Mouse (Mus musculus): ENCODE results near the gene Abat.

The Abat gene

DNA sequence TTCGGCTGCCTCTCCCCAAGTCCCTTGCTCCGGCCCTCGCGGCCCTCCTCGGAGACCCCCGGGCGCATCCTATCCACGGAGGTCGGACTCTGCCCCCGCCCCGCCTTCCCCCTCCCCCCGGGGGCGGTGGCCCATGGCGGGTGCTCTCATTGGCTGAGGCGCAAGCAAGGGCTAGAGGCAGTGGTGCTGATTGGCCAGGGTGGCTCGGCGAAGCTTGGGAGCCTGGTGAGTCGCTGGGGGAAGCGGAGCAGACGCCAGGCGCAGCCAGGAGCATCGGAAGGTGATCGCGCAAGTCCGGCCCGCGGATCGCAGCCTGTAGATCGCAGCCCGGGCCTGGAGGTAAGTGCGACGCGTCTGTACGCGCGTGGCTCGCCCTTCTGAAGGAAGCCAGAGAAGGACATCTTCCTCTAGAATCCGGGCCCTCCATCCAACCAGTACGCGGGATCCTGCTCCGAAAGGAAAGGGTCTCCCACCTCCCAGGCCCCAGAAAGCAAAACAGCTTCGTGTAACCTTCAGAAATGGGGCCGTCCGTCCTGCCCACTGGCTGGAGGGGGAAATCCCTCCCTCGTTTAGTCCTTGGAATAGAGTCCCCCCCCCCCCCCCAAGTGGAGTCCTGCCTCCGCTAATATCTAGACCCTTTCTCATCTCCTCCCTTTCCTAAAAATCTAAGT is at the start of gene Abat:
Abat (plus strand) TSS at position 194 of the 671 bp plus-strand sequence.
- in situ Hi-C loops (cut with MboI, MseI): no loop called here

GRCm38 (mm10) chr16:8470132-8470531 is 43.1 kb upstream of the Abat start:
- in situ Hi-C loops (cut with MboI, MseI): no loop called here

DNA sequence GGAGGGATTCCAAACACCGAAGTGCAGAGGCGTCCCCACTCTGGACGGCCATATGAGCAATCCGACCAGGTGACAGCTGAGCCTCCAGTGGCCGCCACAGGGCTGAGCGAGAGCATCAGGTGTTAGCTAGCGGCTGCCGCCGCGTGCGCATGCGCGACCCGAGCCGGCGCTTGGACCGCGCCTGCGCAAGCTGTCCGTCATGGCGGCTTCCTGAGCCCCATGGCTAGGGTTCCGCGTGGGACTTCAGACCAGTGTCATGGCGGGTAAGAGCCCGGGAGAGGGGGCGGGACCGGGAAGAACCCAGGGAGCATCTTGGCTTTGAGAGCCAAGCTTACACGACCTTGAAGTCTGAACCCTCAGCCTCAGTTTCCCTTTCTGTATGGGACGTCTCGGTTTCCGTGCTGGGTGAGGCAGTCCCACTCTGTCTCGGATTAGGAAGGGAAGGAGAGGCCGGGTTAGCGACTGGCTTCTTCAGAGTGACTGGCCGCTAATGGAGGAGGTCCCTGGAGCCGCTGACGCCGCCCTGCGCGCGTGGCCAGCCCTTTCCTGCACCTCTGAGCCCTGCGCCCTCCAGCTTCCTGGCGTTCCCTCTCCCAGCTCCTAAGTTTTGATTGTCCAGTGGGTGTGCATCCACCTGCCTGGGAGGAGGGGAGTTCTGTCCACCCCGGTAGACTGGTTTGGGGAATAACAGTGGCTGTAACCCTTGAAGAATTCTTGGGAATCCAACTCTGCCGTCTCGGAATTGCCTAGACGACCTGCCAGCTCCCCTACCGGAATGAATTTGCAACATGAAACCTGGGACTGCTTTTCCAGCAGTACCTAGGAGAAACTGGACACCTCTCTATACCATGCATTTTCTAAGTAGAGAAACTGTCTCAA is 42.4 kb upstream of the Abat start, which contains the start of gene Mettl22:
Mettl22 (plus strand) TSS at position 186 of the 879 bp plus-strand sequence.
- in situ Hi-C loops (cut with MboI, MseI): no loop called here

DNA sequence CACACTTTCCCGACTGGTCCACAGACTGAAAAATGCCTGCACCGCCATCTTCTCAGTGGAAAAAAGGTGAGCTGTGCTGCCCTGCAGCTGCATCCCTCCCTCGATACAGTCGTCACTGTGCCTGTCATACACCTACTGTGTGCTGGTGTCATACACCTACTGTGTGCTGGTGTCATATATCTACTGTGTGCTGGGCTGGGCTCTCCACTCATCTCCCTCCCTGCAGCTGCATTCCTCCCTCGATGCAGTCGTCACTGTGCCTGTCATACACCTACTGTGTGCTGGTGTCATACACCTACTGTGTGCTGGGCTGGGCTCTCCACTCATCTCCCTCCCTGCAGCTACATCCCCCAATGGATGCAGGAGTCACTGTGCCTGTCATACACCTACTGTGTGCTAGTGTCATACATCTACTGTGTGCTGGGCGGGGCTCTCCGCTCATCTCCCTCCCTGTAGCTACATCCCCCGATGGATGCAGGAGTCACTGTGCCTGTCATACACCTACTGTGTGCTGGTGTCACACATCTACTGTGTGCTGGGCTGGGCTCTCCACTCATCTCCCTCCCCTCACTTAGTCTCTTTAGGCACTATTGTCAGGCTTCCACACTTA is 25.7 kb upstream of the Abat start:
- in situ Hi-C loops (cut with MboI, MseI): no loop called here

DNA sequence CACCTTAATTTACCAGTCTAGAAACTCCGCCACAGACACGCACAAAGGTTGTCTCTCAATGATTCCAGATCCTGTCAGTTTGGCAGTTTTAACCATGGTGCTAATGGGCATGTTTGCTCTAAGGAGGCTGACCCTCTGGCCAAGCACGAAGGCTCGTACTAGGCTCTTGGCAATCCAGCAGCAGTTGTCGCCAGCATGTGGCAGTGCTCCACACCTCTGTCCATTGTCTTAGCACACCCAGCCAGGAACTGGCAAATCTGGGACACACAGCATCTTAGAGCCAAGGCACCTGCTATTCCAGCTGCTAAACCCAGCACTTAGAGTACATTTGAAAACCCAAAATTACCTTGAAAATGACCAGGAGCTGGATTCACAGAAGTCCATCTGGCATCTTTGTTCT is 23.9 kb upstream of the Abat start:
- in situ Hi-C loops (cut with MboI, MseI): no loop called here

- in situ Hi-C loops (cut with MboI, MseI): loop anchor here (5.0 kb wide), 2 partner anchors 75 to 185 kb away; no protein-coding TSS in a partner anchor
Observed at GRCm38 (mm10) chr16:8491743-8492490, 21.3 kb upstream of the Abat start.

GRCm38 (mm10) chr16:8494268-8494667 is 19.0 kb upstream of the Abat start:
- in situ Hi-C loops (cut with MboI, MseI): loop anchor here (5.0 kb wide), 2 partner anchors 77 to 183 kb away; no protein-coding TSS in a partner anchor

- in situ Hi-C loops (cut with MboI, MseI): no loop called here
Observed at GRCm38 (mm10) chr16:8496967-8497366, 16.3 kb upstream of the Abat start.

- in situ Hi-C loops (cut with MboI, MseI): no loop called here
Observed at GRCm38 (mm10) chr16:8504271-8504670, 9.0 kb upstream of the Abat start.

- in situ Hi-C loops (cut with MboI, MseI): no loop called here
Observed at GRCm38 (mm10) chr16:8509894-8510293, 3.3 kb upstream of the Abat start.

GRCm38 (mm10) chr16:8512830-8513229 is 399 bp upstream of the Abat start:
- in situ Hi-C loops (cut with MboI, MseI): no loop called here

GRCm38 (mm10) chr16:8514180-8514579 is 951 bp downstream of the Abat start:
- in situ Hi-C loops (cut with MboI, MseI): no loop called here

- in situ Hi-C loops (cut with MboI, MseI): no loop called here
Observed at GRCm38 (mm10) chr16:8520525-8520924, 7.3 kb downstream of the Abat start.

GRCm38 (mm10) chr16:8521322-8521721 is 8.1 kb downstream of the Abat start:
- in situ Hi-C loops (cut with MboI, MseI): no loop called here

- in situ Hi-C loops (cut with MboI, MseI): no loop called here
Observed at GRCm38 (mm10) chr16:8523480-8524144, 10.4 kb downstream of the Abat start.

DNA sequence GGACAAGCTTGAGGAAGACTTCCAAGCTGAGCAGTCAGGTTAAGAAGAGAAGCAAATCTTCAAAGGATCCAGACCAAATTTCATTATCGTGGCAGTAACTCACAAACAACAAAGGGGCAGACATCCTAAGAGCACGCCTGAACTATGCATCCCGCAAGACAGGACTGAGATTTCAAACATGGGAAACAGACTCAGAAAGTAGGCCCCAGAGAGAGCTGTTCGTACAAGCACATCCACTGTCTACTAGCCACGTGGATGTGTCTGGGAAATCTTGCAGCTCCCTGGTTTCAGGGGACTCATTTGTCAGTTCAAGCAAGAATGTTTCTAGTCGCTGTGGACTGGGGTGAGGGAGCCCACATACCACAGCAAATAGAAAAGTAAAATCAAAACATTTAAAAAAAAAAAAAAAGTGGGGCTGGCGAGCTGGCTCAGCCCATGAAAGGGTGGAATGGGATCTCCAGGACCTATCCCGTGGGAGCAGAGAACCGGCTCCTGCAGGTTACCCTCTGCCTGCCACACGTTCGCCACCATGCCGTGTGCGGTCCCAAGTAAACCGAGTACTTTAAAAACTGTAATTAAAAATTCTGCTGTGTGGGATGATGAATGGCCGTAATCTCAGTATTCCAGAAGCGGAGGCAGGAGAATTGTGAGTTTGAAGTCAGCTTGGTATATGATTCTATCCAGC is 11.1 kb downstream of the Abat start:
- in situ Hi-C loops (cut with MboI, MseI): no loop called here

GRCm38 (mm10) chr16:8525293-8525692 is 12.1 kb downstream of the Abat start:
- in situ Hi-C loops (cut with MboI, MseI): no loop called here

GRCm38 (mm10) chr16:8525877-8526276 is 12.6 kb downstream of the Abat start:
- in situ Hi-C loops (cut with MboI, MseI): no loop called here

- in situ Hi-C loops (cut with MboI, MseI): no loop called here
Observed at GRCm38 (mm10) chr16:8529389-8529788, 16.2 kb downstream of the Abat start.

DNA sequence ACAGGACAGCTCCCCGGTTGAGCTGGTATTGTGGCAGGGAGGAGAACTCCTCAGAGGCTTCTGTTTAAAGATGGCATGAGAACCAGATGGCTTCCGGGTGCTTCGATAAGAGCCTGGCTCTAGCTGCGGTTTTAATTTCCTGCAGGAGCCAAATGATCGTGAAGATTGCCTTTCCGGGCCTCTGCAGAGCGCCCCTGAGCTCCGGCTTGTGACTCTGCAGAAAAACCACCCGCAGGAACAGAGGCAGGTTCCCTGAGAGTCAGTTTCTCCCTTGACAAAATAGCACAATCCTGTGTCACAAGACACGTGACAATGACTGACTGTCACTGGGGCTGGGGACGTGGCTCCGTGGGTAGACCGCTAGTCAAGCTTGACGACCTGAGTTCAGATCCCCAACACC is 16.8 kb downstream of the Abat start:
- in situ Hi-C loops (cut with MboI, MseI): no loop called here

Data from T-helper 1 cell (primary cell).